Mouse (Mus musculus) liver, embryonic 15.5 days (tissue): ENCODE data around the gene Stard8. TPM values are rescaled to one million over a fixed set of nuclear protein-coding genes. Genes with fewer than 3 reads are reported as not detected.

Source experiments
- ATAC-seq: fragments of 200-750 bp; cut with Nextera tagmentation; 2 replicates; pipeline ENCODE4 v1.8.0; 2017; ENCODE audit warnings: moderate number of reproducible peaks, mild to moderate bottlenecking, moderate library complexity; ENCODE audit not compliant: insufficient read depth
- H3K27ac ChIP-seq: fragments of 300-500 bp; sonication (generic); replicated peaks from 2 replicates; pipeline ENCODE4 v1.5.1; 2015; ENCODE audit warnings: mild to moderate bottlenecking, inconsistent platforms
- H3K27me3 ChIP-seq: fragments of 300-500 bp; sonication (generic); 2 replicates; pipeline ENCODE4 v1.6.1; 2015; ENCODE audit warnings: mild to moderate bottlenecking, inconsistent platforms
- H3K36me3 ChIP-seq: fragments of 300-500 bp; sonication (generic); replicated peaks from 2 replicates; pipeline ENCODE4 v1.6.1; 2015; ENCODE audit warnings: moderate library complexity, mild to moderate bottlenecking, inconsistent platforms
- H3K4me1 ChIP-seq: fragments of 300-500 bp; sonication (generic); replicated peaks from 2 replicates; pipeline ENCODE4 v1.6.1; 2015; ENCODE audit warnings: inconsistent platforms
- H3K4me2 ChIP-seq: fragments of 300-500 bp; sonication (generic); 2 replicates; pipeline ENCODE4 v1.6.1; 2015; ENCODE audit warnings: moderate library complexity, mild to moderate bottlenecking, inconsistent platforms
- H3K4me3 ChIP-seq: fragments of 300-500 bp; sonication (generic); replicated peaks from 2 replicates; pipeline ENCODE4 v1.5.1; 2015; ENCODE audit warnings: mild to moderate bottlenecking, inconsistent platforms
- H3K9ac ChIP-seq: fragments of 300-500 bp; sonication (generic); 2 replicates; pipeline ENCODE4 v1.6.1; 2015; ENCODE audit warnings: moderate library complexity, mild to moderate bottlenecking, inconsistent platforms
- H3K9me3 ChIP-seq: fragments of 300-500 bp; sonication (generic); replicated peaks from 2 replicates; pipeline ENCODE4 v1.6.1; 2016; ENCODE audit warnings: inconsistent platforms
- WGBS: fragments of 180-500 bp; shearing (Covaris S2); methylation state at CpG from one replicate; pipeline ENCODE4 v1.1.7; 2015; ENCODE audit warnings: mixed read lengths; ENCODE audit not compliant: insufficient replicate concordance; 5-methylcytosine and 5-hydroxymethylcytosine counted together
- polyA plus RNA-seq: library from polyadenylated mRNA; unstranded; fragments of >200 nt; fragmentation: Nextera tagmentation; extraction: Ambion mirVana; gene quantifications from 2 replicates; pipeline ENCODE4 v1.2.1, GENCODE M21; 2015

Stard8 gene
- polyA plus RNA-seq, 1 experiment from 2014 or later: 3.3 TPM

DNA sequence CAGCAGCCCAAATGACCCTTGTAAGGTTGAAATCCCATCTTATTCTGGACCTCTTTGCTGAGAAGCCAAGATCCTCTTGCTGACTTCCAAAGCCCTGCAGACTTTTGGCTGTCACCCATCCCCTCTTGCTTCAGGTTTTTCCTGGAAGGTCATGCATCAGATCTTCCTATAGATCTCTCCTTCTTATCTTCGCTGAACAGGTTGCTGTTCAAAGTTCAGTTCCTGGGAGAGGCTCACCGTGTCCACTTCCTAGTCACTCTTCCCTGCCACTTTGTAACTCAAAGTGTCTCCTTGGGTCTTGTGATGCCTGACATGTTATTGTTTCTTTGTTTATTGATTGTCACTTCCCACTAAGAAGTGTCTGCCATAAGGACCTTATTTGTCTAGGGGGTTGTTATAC is 12.7 kb downstream of the Stard8 start:
- H3K36me3 ChIP-seq: no peaks in the 10 kb centered on the region
- WGBS: 50% methylated on average over 2 of the region's 2 CpGs
- H3K9ac ChIP-seq: no peak overlapping the region
- no peak overlapping the region for H3K27ac ChIP-seq
- no peak overlapping the region for H3K4me2 ChIP-seq
- H3K9me3 ChIP-seq: no peaks in the 10 kb centered on the region
- H3K4me1 ChIP-seq: no peaks in the 10 kb centered on the region
- peaks cover 13% of the 10 kb centered on the region for H3K27me3 ChIP-seq
- no peak for ATAC-seq
- H3K4me3 ChIP-seq: no peak overlapping the region

DNA sequence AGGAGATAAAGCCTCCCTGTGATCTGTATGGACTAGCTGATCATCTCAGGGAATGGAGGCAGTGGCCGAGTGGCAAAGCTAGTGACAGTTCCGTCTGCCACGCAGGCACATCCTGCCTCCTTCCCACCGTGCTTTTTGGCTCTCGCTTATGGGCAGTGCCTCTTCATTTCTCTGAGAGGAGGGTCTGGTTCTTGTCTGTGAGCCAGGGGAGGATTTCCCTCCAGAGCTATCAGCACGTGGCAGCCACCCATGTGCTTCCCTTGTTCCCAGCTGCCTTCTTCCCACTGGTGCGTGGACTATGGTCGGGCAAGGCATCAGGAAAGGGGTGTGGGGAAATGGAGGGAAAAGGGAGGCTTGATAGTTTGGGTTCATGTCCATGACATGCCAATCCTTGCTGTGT is 13.9 kb downstream of the Stard8 start:
- Histone ChIP-seq H3K4me3 (no peak overlapping the region), H3K4me2 (no peak overlapping the region), H3K27ac (no peak overlapping the region), H3K9ac (no peak overlapping the region), H3K9me3 (no peaks in the 10 kb centered on the region), H3K36me3 (no peaks in the 10 kb centered on the region), H3K27me3 (peaks cover 13% of the 10 kb centered on the region), H3K4me1 (no peaks in the 10 kb centered on the region)
- no peak for ATAC-seq
- WGBS: 45% methylated on average over 8 of the region's 8 CpGs

DNA sequence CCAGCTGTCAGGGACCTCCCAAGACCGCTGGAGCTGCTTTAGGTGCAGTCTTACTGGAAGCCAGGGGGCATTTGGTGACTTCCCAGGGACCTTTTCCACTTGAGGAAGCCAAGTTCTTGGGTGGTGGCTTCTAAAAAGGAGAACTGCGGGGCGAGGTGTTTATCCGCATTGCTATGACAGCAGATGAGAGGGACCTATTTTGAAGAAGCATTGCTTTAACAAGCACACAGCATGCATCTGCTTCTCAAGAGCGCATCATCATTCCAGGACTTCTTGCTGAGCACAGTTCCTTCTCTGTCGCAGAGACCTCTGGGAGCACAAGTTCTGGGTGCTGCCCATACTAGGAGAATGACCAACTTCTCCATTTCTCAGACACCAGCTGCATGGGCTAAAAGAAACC is 14.8 kb downstream of the Stard8 start:
- 55% methylated on average over 6 of the region's 6 CpGs for WGBS
- H3K36me3 ChIP-seq: no peaks in the 10 kb centered on the region
- no peak for ATAC-seq
- H3K4me3 ChIP-seq: no peak overlapping the region
- H3K9ac ChIP-seq: no peak overlapping the region
- H3K27me3 ChIP-seq: peaks cover 13% of the 10 kb centered on the region
- no peak overlapping the region for H3K27ac ChIP-seq
- H3K9me3 ChIP-seq: no peaks in the 10 kb centered on the region
- H3K4me1 ChIP-seq: no peaks in the 10 kb centered on the region
- no peak overlapping the region for H3K4me2 ChIP-seq

DNA sequence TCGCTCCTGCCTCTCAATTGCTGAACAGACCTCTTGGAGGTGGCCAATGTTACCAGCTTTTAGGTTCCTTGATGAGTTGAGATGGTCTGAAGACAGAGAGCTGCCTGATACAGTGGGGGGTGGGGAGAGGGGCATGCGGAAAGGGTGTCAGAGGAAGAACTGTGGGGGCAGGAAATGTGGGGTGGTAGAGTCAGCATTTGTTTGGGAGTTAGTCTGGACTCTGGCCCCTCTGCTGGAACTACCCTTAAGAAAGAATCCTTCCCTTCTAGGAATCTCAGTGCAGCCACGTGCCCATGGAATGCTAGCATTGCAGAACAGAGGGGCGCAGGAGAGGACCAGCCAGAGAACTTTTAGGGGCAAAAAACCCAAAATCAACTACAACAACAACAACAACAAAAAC is 16.3 kb downstream of the Stard8 start:
- WGBS: 57% methylated on average over 4 of the region's 4 CpGs

DNA sequence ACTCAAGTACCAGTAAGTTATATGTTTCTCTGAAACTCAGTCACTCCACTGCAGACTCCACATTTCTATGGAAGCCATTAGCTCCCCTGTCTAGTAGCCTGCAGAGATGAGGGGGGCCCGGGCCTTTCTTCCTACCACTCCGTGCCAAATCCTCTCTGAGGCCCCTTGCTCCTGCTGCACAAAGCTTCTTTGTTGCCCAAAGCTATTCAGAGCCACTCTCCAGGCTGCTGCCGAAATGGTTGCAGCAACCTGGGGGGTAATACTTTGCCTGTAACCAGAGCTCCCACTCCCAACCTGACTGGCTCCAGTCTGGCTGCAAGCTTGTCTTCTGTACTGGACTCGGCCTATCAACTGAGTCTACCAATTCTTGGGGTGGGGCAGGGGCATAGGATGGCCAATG is 17.2 kb downstream of the Stard8 start:
- no peak overlapping the region for H3K9ac ChIP-seq
- 52% methylated on average over 4 of the region's 4 CpGs for WGBS
- H3K4me1 ChIP-seq: no peaks in the 10 kb centered on the region

More for the DNA sequence above, 16.3 kb downstream of the Stard8 start:
- H3K4me1 ChIP-seq: no peaks in the 10 kb centered on the region
- no peak for ATAC-seq
- no peaks in the 10 kb centered on the region for H3K36me3 ChIP-seq
- peaks cover 13% of the 10 kb centered on the region for H3K27me3 ChIP-seq
- no peak overlapping the region for H3K9ac ChIP-seq
- no peak overlapping the region for H3K4me3 ChIP-seq
- no peak overlapping the region for H3K4me2 ChIP-seq
- no peaks in the 10 kb centered on the region for H3K9me3 ChIP-seq
- no peak overlapping the region for H3K27ac ChIP-seq

DNA sequence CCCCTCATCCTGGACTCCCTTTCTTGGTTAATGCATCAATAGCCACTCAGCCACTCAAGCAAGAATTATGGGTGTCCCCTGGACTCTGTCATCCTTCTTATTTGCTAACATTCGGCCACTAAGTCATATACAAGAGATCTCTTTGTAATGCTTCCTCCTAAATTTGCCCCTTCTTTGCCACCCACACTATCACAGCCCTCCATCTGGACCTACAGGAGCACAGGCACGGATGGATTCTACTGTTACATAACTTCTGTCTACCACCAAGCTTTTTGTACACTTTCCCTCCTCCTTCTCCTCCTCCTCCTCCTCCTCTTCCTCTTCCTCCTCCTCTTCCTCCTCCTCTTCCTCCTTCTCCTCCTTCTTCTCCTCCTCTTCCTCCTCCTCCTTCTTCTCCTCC is 18.5 kb downstream of the Stard8 start:
- WGBS: 20% methylated on average over 2 of the region's 2 CpGs
- peaks cover 14% of the 10 kb centered on the region for H3K27me3 ChIP-seq
- H3K4me2 ChIP-seq: no peak overlapping the region
- no peak overlapping the region for H3K4me3 ChIP-seq
- no peaks in the 10 kb centered on the region for H3K9me3 ChIP-seq
- H3K27ac ChIP-seq: no peak overlapping the region
- ATAC-seq: no peak
- H3K9ac ChIP-seq: no peak overlapping the region
- H3K36me3 ChIP-seq: no peaks in the 10 kb centered on the region
- H3K4me1 ChIP-seq: no peaks in the 10 kb centered on the region

More for the DNA sequence above, 17.2 kb downstream of the Stard8 start:
- Histone ChIP-seq H3K27me3 (peaks cover 12% of the 10 kb centered on the region), H3K4me2 (no peak overlapping the region), H3K27ac (no peak overlapping the region), H3K36me3 (no peaks in the 10 kb centered on the region), H3K4me3 (no peak overlapping the region), H3K9me3 (no peaks in the 10 kb centered on the region)
- no peak for ATAC-seq

DNA sequence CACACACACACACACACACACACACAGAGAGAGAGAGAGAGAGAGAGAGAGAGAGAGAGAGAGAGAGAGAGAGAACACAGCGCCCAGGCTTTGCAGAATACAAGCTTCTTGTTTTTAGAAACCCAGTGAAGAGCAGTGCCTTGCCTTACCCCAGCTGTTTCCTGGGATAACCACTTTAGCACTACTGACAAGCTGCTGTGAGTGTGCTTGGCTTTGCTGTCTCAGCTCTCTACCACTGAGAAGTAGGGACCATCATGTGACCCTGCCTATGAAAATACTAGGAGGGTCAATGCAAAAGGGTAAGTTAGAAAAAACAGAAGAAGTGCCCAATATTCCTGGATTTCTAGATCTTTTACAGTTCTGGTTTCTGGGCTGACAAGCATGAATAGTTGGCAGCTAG is 20.9 kb downstream of the Stard8 start:
- ATAC-seq: no peak
- Histone ChIP-seq H3K27ac (no peak overlapping the region), H3K4me1 (no peaks in the 10 kb centered on the region), H3K9me3 (no peaks in the 10 kb centered on the region), H3K9ac (no peak overlapping the region), H3K4me3 (no peak overlapping the region), H3K27me3 (peaks cover 13% of the 10 kb centered on the region), H3K4me2 (no peak overlapping the region), H3K36me3 (no peaks in the 10 kb centered on the region)
- WGBS: 0% methylated on average over 1 of the region's 1 CpGs

DNA sequence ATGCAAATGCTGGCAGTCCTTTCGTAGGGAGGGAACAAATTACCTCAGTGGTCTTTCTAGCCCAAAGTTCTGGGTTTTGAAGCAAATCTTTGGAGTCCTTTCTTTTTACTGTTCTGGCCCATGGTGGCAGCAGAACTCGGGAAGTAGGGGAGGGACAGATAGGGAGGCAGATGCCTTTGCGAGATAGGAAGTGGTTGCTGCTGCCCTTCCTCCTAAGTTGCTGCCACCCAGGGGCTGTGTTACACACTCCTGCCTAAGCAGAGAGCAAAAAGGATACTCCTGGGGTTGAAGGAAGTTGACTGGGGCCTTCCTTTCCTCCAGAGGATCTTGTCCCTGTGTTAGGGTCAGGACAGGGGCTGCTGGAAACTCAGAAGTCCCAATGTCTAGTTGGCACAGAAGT is 32.4 kb downstream of the Stard8 start:
- Histone ChIP-seq H3K9ac (no peak overlapping the region), H3K27me3 (no peaks in the 10 kb centered on the region; the same call in 1 of the 2 replicates), H3K9me3 (no peaks in the 10 kb centered on the region), H3K36me3 (no peaks in the 10 kb centered on the region), H3K27ac (no peak overlapping the region), H3K4me2 (no peak overlapping the region), H3K4me1 (no peaks in the 10 kb centered on the region), H3K4me3 (no peak overlapping the region)
- no peak for ATAC-seq
- 9% methylated on average over 3 of the region's 3 CpGs for WGBS

DNA sequence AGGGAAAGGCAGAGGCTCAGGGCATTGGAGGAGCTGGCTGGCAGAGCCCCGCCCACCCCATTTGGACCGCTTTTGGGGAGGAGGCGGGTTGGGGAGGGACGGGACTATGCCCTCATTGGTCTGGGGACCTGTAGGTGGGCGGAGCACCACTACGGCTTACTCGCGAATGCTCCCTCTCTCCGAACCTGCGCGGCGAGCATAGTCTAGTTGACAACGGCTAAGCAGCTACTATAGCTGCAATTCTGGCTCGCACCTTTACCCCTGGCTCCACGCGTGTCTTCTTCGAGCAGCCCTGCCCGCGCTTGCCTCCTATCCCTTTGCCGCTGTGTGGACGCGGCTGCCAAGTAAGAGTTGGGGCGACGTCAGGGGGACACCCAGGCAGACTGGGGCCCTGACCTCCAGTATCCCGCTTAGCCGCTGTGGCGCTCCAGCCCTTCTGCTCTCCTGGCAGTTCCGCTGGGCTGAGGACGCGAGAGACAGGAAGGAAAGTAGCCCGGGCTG is 39.5 kb downstream of the Stard8 start:
- H3K27ac ChIP-seq: 0 out of 2 replicates have a peak overlapping the region, but pooled peaks have one; percentile 45
- no peaks in the 10 kb centered on the region for H3K4me1 ChIP-seq
- 25% methylated on average over 31 of the region's 31 CpGs for WGBS
- H3K9me3 ChIP-seq: no peaks in the 10 kb centered on the region
- H3K4me2 ChIP-seq: peak overlapping the region; percentile 64
- peaks cover 40% of the 10 kb centered on the region for H3K27me3 ChIP-seq
- peak overlapping the region; percentile 25; the same call in 1 of the 2 replicates for H3K9ac ChIP-seq
- no peaks in the 10 kb centered on the region for H3K36me3 ChIP-seq
- peak; percentile 87 for ATAC-seq
- H3K4me3 ChIP-seq: peak overlapping the region; percentile 51

DNA sequence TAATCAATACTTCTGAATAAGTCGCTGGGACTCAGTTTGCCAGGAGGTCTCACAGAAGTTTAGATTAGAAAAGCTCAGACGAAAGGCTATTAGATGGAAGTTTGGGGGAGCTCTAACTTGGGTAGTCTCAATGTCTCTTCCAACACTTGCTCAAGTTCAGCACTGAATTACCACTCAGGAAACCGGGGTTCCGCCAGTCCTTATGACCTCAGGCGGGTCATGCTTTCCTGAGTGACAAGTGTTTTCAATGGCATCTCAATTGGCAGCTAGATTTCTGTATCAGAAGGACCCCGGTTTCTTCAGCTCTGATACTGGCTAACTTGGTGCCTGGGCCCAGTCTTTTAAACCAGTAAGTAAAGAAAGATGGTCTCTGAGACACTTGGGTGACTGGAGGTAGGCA is 40.2 kb downstream of the Stard8 start:
- Histone ChIP-seq H3K9me3 (no peaks in the 10 kb centered on the region), H3K4me2 (peak overlapping the region; percentile 64), H3K4me1 (no peaks in the 10 kb centered on the region), H3K27ac (no peak overlapping the region), H3K36me3 (no peaks in the 10 kb centered on the region), H3K9ac (0 out of 2 replicates have a peak overlapping the region, but pooled peaks have one; percentile 25), H3K4me3 (peak overlapping the region; percentile 51), H3K27me3 (peaks cover 40% of the 10 kb centered on the region)
- ATAC-seq: no peak
- 27% methylated on average over 6 of the region's 6 CpGs for WGBS

DNA sequence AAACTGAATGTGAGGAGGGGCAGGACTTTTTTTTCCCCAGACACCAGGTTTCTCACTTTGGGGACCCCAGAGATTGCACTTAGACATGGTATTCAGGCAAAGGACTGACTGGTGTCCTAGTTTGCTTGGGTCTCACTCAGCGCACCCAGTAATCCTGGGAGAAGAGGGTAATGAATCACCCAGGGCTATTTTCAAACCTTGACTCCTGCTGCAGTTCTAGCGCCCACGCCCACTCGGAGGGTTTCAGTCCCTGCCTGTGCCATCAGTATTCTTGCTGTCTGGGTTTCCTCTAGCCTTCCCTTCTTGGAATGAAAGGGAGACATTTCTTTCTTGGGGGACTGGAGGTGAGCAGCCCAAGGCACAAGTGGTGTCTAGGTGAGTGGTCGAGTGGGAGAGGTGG is 40.7 kb downstream of the Stard8 start:
- Histone ChIP-seq H3K4me3 (no peak overlapping the region), H3K4me1 (no peaks in the 10 kb centered on the region), H3K4me2 (peak overlapping the region; percentile 64), H3K36me3 (no peaks in the 10 kb centered on the region), H3K9ac (no peak overlapping the region), H3K27ac (no peak overlapping the region), H3K27me3 (peaks cover 40% of the 10 kb centered on the region), H3K9me3 (no peaks in the 10 kb centered on the region)
- ATAC-seq: no peak
- WGBS: 65% methylated on average over 5 of the region's 5 CpGs

DNA sequence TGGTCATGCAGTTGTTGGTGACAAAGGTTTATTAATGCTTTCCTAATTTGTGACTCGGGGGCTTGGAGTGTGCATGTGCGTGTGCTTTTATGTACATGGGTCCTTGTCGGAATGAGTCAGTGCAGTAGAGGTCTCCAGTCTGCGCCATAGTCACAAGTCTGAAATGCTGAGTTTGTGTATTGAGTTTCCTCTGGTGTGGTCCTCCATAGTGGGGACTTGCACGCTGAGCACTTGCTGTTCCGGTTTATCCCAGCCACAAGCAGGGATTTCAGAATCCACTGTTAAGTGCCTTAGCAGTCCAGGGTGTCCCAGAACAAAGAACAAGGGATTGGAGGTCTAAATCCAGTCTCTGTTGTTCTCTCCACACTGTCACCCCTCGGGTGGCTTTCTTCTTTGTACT is 42.3 kb downstream of the Stard8 start:
- Histone ChIP-seq H3K4me3 (no peak overlapping the region), H3K36me3 (no peaks in the 10 kb centered on the region), H3K4me1 (no peaks in the 10 kb centered on the region), H3K27me3 (peaks cover 40% of the 10 kb centered on the region), H3K4me2 (no peak overlapping the region), H3K27ac (no peak overlapping the region), H3K9me3 (no peaks in the 10 kb centered on the region), H3K9ac (no peak overlapping the region)
- 64% methylated on average over 7 of the region's 7 CpGs for whole genome bisulfite sequencing
- ATAC-seq: no peak
